Mouse (Mus musculus): Measurements from ENCODE around the gene Arr3. TPM values are rescaled to one million over a fixed set of nuclear protein-coding genes. Genes with fewer than 3 reads are reported as not detected.
A peak's percentile ranks its signal among the peaks of the same experiment; 100 is the strongest.

Arr3 gene
- polyA plus RNA-seq, 1 experiment from 2014 or later: not detected

DNA sequence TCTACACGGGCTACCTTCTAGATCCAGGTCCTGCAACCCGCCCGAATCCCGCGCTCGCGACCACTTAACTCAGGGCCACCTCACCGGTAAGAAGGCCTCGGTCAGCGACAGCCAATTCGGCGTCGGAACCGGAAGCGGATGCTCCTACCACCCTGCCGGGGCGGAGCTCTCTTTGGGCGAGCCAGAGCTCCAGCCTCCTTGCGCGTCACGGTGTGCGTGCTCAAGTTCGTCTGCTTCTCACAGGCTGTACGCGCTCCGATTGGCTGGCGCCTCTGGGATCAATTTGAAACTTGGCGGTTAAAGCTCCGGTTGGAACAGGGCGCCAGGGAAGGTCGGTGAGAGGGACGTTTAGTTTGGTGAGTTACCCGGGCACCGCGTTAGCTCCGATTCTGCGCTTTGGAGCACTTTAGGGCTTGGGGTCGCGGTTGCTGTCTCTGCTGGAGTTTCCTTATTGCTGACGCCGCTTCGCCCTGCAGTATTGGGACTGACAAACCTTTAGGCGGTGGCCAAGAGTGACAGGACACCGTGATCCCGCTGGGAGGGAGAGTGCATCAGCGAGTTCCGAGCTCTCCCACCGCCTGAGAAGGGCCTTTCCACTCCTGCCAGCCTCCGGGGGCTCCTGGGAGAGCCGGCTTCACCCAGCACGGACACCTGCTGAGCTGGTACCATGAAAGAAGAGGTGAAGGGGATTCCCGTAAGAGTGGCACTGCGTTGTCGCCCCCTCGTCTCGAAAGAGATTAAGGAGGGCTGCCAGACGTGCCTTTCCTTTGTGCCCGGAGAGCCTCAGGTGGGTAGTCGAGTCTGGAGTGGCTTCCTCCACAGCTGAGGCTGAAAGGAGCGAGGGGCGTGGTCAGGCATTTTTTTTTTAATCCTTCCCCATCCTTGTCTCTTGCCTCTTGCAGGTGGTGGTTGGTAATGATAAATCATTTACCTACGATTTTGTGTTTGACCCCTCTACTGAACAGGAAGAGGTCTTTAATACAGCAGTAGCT lies 20.8 kb downstream of the Arr3 start, which contains the start of gene Pdzd11:
Pdzd11 (minus strand) TSS at position 767 of the 992 bp plus-strand sequence.
- H3K27me3 ChIP-seq (replicated peaks): no peaks in the 10 kb centered on the region
- peak within 1 kb of the TSS; percentile 48 for H3K4me3 ChIP-seq
- H3K9ac ChIP-seq: peak within 1 kb of the TSS; percentile 45; the same call in 1 of the 2 replicates
- H3K36me3 ChIP-seq (replicated peaks): no peaks in the 10 kb centered on the region
- H3K9me3 ChIP-seq: no peaks in the 10 kb centered on the region
- WGBS: 27% methylated on average over 62 of the region's 62 CpGs
- peak within 1 kb of the TSS; percentile 82 for H3K4me2 ChIP-seq
- H3K4me1 ChIP-seq: peaks cover 13% of the 10 kb centered on the region
- peak; percentile 100 for ATAC-seq (replicated peaks)
- peak within 1 kb of the TSS; percentile 47; the same call in 1 of the 2 replicates for H3K27ac ChIP-seq

DNA sequence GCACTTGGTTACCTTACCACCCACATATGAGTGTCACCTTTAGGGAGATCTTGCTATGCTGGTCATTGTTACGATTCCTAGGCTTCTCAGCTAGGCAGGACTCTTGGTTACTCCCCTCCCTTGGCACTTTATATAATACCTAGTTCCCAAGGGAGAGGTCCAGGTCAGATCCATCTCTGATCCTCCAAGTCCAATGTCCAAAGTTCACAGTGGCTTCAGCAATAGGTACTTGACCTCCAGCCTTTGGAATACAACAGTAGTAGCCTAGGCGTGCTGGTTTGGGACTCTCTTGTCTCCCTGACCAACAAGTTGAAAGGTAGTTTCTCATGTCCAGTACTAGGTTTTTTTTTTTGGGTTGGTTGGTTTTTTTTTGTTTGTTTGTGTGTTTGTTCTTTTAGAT lies 23.8 kb downstream of the Arr3 start:
- H3K4me3 ChIP-seq: no peak overlapping the region

DNA sequence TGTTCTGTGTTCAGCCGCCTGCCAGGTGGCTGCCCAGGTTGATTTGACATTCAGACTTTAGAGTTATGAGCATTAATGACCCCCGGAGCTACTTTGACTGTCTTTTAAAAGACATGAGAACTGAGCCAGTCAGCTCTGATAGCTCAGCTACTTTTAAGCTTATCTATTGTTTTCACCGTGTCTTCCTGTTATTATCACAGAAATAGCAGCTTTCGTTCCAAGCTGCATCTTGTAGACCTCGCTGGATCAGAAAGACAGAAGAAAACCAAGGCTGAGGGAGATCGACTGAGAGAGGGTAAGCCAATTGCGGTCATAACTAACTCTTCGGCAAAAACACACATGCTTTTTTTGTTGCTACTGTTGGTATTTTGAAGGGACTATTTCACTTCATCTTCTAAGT lies 33.2 kb downstream of the Arr3 start:
- Histone ChIP-seq H3K4me3 (no peak overlapping the region), H3K4me1 (no peaks in the 10 kb centered on the region), H3K27ac (no peak overlapping the region), H3K4me2 (no peak overlapping the region), H3K36me3 (replicated peaks) (no peaks in the 10 kb centered on the region), H3K9ac (no peak overlapping the region), H3K27me3 (replicated peaks) (no peaks in the 10 kb centered on the region), H3K9me3 (no peaks in the 10 kb centered on the region)
- WGBS: 90% methylated on average over 8 of the region's 8 CpGs
- no peak for ATAC-seq (replicated peaks)

More for the DNA sequence above, 23.8 kb downstream of the Arr3 start:
- Histone ChIP-seq H3K36me3 (replicated peaks) (no peaks in the 10 kb centered on the region), H3K27me3 (replicated peaks) (no peaks in the 10 kb centered on the region), H3K9ac (no peak overlapping the region), H3K4me1 (peaks cover 13% of the 10 kb centered on the region), H3K4me2 (no peak overlapping the region), H3K9me3 (no peaks in the 10 kb centered on the region), H3K27ac (no peak overlapping the region)
- WGBS: 90% methylated on average over 2 of the region's 2 CpGs
- no peak for ATAC-seq (replicated peaks)

DNA sequence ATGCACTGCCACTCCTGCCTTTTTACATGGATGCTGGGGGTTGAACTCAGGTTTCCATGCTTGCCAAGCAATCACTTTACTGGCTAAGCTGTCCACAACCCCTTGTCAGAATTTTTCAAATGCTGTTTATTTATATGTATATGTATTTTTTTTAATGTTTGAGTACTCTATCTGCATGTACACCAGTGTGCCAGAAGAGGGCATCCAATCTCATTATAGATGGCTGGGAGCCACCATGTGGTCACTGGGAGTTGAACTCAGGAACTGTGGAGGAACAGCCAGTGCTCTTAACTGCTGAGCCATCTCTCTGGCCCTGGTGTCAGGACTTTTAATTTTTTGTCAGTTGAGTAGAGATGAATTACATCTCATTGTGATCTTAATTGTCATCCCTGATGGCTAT lies 47.6 kb downstream of the Arr3 start:
- Histone ChIP-seq H3K27me3 (replicated peaks) (no peaks in the 10 kb centered on the region), H3K27ac (no peak overlapping the region), H3K4me2 (no peak overlapping the region), H3K4me1 (no peaks in the 10 kb centered on the region), H3K36me3 (replicated peaks) (no peaks in the 10 kb centered on the region), H3K4me3 (no peak overlapping the region), H3K9ac (no peak overlapping the region), H3K9me3 (no peaks in the 10 kb centered on the region)
- no peak for ATAC-seq (replicated peaks)

DNA sequence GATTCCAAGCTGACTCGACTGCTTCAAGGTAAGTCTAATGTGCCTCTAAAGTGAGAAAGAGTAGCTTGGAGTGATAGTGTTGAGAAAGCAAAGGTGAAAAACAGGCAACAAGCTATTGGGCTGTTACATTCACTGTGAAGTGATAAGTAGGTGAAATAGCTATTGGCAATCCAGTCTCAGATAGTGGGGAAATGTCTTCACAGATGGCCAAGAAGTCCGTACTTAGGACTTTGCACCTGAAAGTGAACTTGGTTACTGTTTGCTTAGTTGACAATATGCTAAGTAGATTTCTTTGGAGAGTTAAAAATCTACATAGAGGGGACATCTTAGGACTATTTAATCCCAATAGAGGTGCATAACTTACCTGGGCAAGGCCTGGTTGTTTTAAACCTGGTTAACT lies 59.5 kb downstream of the Arr3 start:
- no peak for ATAC-seq (replicated peaks)
- Histone ChIP-seq H3K4me3 (no peak overlapping the region), H3K9ac (no peak overlapping the region), H3K36me3 (replicated peaks) (no peaks in the 10 kb centered on the region), H3K4me2 (no peak overlapping the region), H3K27me3 (replicated peaks) (no peaks in the 10 kb centered on the region), H3K27ac (no peak overlapping the region), H3K9me3 (no peaks in the 10 kb centered on the region), H3K4me1 (no peaks in the 10 kb centered on the region)
- 91% methylated on average over 2 of the region's 2 CpGs for WGBS

Other genes with a start within 250 kb of the Arr3 start
- not detected in 2 replicates for gene Otud6a, start 176.5 kb upstream of the Arr3 start, polyA plus RNA-seq (2015; fragmentation: Nextera tagmentation; extraction: Ambion mirVana)
- 0.10 and 0.37 TPM in 2 replicates for gene Awat2, start 162.8 kb upstream of the Arr3 start, polyA plus RNA-seq (2015; fragmentation: Nextera tagmentation; extraction: Ambion mirVana)
- gene Igbp1, start 111.2 kb upstream of the Arr3 start, polyA plus RNA-seq (2015; fragmentation: Nextera tagmentation; extraction: Ambion mirVana): 23.2 and 24.9 TPM in 2 replicates
- 0.05 TPM in 1 of 2 replicates, not detected in the other for gene Dgat2l6, start 80.7 kb upstream of the Arr3 start, polyA plus RNA-seq (2015; fragmentation: Nextera tagmentation; extraction: Ambion mirVana)
- not detected in 2 replicates for gene Awat1, start 33.2 kb upstream of the Arr3 start, polyA plus RNA-seq (2015; fragmentation: Nextera tagmentation; extraction: Ambion mirVana)
- gene P2ry4, start 10.6 kb upstream of the Arr3 start, polyA plus RNA-seq (2015; fragmentation: Nextera tagmentation; extraction: Ambion mirVana): not detected in 2 replicates
- gene Kif4, start 20.2 kb downstream of the Arr3 start, polyA plus RNA-seq (2015; fragmentation: Nextera tagmentation; extraction: Ambion mirVana): 4.0 and 4.6 TPM in 2 replicates
- 94.0 and 98.2 TPM in 2 replicates for gene Pdzd11, start 21.1 kb downstream of the Arr3 start, polyA plus RNA-seq (2015; fragmentation: Nextera tagmentation; extraction: Ambion mirVana)
- 34.1 and 35.0 TPM in 2 replicates for gene Gdpd2, start 124.4 kb downstream of the Arr3 start, polyA plus RNA-seq (2015; fragmentation: Nextera tagmentation; extraction: Ambion mirVana)
- 6.2 and 6.6 TPM in 2 replicates for gene Dlg3, start 162.2 kb downstream of the Arr3 start, polyA plus RNA-seq (2015; fragmentation: Nextera tagmentation; extraction: Ambion mirVana)

Measured in midbrain, embryonic 15.5 days (tissue).